Mouse (Mus musculus) kidney, postnatal 36 days (tissue): Measurements from ENCODE around the gene Zmynd8.

Experiments used
- DNase-seq, 2 experiments: peaks; one replicate each; pipeline ENCODE4 v3.0.0; 2021 to 2022; ENCODE audit warnings: mixed read lengths in 2 of 2

Gene Zmynd8

DNA sequence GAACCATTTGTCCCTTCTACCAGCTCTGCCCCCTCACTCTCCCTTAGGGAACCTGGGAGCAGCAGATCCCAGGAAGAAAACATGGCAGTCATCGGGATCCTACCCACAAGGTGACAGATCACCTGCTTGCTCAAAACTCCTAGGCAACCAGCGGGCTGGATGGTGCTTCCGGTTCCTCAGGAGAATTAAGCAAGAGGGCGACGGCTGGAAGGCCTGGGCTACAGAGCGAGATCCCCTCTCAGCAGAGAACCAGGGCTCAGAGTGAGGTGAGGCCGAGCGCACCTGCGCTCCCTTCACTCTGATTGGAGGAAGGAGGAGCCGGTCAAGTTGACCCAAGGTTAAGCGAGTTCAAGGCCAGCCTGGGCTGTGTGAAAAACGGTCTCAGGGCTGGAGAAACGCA, 2.6 kb downstream of the Zmynd8 start:
- no peak for DNase-seq

DNA sequence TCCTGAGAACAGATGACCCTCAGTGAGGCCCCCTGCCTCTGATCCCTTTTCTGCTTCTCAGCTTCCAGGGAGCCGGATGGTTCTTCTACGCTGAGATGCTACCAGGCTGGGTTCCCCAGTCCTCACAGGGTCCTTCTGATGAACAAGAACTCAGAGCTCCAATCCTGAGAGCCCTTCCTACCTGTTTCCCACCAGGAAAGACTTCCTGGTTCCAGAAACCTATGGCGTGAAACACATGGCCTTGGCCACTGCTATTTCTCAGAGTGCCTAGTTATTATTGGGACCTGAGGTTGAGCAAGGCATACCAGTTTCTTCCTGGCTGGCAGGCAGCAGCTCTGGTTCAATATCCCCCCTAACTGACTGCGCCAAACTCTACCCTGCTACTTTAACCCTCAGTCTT, 3.1 kb downstream of the Zmynd8 start:
- DNase-seq = no peak

DNA sequence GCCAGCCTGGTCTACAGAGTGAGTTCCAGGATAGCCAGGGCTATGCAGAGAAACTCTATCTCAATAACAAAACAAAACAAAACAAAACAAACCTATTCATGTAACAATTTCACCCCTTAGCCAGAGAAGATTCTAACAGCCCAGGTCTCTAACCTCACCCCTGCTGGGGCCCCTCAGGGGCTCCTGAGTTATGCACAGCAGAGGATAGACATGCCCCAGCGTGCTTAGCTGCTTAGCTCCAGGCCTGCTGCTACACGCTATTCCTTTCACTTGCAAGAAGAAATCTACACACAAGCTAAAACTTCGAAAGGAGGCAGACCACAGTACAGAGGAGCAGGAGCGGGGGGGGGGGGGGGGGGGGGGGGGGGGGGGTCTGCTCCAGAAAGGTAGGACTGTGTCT, 4.3 kb downstream of the Zmynd8 start:
- no peak for DNase-seq

DNA sequence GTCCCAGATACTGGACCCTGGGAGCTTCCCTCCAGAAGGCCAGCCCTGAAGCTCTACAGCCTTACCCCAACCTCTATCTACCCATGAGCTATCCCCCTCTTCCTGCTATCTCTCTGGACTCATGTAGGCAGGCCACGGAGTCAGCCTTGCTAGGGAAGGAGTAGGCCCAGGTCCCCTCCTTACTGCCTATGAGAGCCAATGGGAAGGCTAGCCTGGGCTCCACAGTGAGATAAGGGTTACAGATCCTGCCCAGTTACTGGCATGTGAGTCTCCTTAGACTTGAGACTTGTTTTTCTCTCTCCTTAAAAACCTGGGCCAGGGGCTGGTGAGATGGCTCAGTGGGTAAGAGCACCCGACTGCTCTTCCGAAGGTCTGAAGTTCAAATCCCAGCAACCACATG, 5.6 kb downstream of the Zmynd8 start:
- no peak for DNase-seq

DNA sequence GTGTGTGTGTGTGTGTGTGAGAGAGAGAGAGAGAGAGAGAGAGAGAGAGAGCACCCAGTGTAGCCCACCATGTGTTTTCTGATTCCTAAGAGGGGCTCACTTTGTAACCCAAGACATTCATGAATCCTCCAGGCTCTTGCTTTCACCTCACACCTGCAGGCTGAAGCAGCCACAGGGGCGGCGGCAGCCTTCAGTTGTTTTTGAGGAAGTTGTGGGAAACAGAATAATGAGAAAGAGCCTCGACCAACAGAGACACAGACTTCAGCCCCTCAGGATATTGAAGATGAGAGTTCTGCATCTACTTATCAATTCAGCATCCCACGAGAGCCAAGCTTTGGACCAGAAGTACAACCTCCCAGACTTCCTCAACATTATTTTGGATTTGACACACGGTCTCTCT, 6.2 kb downstream of the Zmynd8 start:
- DNase-seq = no peak

DNA sequence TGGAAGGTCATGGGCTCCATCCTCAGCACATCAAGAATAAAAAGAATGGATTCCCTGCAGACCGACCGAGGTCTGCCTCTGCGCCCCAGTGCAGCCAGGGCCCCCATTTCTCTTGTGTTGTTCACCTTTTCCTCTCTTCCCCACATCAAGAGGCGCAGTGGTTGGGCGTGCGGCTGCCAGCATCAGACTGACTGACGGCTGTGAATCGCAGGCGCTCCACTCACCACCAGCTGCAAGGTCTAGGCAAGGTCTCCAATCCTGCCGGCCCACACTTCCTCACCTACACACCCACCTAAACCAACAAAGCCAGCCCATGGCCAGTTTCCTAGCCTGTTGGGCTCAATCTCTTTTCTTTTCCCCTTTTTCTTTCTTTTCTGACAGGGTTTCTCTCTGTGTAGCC, 8.4 kb downstream of the Zmynd8 start:
- DNase-seq = no peak

DNA sequence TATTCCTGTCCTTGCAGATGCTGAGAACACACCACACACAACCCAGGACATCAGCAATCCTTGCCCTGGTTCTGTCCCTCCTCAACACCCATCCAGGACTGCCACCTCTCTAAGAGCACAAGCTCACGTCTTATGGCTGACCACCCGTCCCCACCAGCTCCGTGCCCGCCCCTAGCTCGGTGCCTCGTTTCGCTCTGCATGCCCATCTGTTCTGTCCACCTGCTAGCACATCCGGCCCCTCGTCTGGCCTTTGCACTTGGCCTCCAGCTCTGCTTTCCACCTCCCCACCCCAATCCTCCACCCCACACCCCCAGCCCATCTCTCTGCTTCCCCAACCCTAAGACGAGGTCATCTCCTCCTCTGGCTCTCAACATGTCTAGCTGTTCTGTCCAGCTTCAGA, 8.9 kb downstream of the Zmynd8 start:
- no peak for DNase-seq

DNA sequence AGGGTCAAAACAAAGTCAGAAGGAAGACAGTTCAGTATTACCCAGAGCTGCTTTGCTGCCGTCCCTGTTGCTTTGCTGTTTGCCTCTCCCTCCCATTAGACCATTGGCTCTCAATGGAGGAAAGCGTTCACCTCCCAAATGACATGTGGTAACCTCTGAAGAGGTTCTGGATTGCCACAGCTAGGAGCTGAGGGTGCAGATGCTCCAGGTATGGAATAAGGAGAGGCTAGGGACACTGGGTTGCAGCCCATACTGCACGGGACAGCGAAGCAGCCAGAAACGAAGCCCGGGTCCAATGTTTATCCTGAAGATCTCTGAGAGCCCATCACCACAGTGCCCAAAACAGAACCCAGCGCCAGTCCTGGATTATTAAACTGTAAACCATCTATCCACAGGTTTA, 9.6 kb downstream of the Zmynd8 start:
- no peak for DNase-seq

DNA sequence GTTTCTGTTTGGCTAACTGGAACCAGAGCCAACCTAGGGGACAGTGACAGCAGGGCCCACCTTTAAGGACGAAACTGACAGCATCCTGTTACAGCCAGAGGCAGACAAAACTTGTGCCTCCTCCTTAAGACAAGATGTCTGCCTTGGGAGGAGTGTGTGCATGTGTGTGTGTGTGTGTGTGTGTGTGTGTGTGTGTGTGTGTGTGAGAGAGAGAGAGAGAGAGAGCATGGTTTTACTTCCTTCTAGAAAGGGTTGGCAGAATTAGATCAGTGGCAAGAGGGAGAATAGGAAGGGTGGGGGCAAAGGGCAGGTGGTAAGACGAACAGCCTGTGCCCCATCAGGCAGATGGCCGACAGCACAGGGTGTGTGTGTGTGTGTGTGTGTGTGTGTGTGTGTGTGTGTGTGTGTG, 10.0 kb downstream of the Zmynd8 start:
- DNase-seq = peak; percentile 53 to 62

DNA sequence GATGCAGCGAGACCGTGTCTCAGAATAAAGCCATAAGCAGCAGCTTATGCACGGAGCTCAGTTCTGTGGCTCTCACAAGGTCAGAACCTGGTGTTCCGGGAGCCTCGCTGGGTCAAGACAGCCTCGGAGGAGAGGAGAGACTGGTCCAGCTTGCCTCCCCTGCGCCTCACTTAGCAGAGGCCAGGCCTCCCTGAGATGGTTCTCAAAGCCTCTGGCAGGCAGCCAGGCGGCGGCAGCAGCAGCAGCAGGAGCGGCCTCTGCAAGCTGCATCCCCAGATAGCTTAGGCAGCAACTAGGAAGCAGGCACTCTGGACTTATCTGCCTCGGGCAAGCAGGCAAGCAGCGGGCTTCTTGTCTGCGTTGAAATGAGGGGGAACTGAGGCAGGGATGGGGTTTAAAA, 10.4 kb downstream of the Zmynd8 start:
- DNase-seq = peak; percentile 90 to 93

DNA sequence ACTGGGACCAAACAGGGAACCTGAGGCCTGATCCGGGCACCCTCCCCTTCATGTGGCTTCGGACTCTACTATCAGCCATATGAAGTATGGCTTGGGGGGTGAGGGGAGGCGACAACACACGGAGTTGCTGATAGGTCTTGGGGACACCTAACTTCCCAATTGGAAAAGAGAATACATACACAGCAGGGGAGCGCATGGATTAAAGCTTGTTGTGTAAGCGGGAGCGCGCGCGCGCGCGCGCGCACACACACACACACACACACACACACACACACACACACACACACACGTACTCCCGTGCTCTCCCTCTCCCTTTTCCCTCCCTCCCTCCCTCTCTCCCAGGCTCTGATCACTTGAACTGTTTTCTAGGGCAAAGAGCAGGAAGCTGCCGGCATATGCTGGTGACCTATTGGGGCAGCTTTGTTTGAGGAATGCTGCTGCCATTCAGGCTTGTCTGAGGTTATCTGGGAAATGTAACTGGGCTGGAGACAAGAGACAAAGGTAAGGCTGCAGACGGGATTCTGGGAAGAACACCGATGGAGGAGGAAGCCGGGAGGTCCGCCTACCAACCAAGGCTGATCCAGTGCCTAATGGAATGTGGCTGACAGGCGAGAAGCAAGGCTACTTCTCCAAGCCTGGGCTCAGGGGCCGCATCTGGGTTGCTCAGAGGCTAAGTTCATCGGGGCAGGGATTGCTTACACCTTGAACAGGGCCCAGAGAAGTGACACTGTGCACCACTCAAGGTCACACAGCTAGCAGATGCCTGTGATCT, 11.8 kb downstream of the Zmynd8 start:
- peak; percentile 65 to 85 for DNase-seq

DNA sequence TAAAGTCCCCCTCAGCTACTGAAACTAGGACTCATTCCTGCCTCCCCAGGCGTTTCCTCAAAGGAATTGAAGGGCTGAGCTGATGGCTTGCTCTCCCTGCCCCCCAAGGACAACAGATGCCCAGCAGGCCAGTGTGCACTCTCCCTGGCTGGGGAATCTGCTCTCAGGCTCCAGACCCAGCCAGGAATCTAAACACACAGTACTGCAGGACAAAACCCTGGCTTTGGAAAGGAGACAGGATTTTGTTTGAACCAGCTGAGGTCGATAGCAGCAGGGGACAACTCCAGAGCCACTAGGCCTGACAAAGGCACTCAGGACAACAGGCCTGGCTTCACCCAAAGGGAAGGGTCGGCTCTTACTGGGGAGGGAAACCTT, 12.3 kb downstream of the Zmynd8 start:
- DNase-seq = peak; percentile 69 to 75

DNA sequence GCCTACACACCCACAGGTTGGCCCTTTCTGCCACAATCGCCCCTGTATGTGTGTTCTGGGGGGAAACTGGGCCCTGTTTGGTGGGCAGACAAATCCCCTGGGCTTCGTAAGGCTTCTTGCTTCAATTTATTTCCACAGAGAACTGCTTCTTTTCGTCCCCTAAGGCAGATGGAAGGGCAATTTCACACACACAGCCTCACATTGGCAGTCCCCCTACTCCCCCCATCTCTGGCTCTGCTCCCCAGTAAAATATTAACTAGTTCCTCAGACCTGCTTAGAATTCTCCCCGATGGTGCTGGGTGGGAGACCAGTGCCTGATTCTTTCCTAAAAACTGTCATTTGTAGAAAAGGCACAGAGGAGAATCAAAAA, 12.9 kb downstream of the Zmynd8 start:
- peak; percentile 57 to 80 for DNase-seq

DNA sequence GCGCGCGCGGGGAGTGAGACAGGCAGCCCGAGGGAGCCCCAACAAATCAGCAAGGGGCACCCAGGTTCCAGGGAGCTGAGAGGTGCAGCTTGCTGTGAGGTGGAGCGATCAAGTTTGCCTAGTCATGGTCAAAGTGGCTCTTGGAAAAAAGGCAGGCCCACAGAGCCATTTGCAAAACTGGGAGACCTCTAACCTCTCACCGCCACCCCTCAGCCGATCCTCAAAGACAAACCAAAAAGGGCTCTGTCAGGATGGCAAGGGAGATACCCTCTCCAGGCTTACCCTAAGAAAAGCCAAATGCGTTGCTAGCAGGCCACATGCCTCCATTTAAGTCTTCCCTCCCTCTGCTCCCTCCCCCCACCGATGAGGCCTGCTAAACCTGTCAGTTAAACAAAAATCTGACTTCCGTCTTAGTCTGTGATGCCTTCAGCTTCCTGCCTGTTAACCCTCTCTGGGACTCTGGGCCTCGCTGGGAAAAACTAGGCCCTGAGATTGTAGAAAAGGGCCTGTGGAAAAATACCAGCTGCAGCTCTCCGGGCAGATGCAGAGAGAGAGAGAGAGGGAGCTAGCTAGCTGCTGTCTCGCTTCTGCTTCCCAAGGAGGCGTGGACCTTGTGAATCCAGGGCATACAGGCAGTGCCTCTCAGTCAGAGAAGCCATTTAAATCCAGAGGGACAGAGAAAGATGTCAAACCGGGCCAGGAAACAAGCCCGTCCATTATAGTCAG, 13.4 kb downstream of the Zmynd8 start:
- DNase-seq = peak; percentile 79 to 84

DNA sequence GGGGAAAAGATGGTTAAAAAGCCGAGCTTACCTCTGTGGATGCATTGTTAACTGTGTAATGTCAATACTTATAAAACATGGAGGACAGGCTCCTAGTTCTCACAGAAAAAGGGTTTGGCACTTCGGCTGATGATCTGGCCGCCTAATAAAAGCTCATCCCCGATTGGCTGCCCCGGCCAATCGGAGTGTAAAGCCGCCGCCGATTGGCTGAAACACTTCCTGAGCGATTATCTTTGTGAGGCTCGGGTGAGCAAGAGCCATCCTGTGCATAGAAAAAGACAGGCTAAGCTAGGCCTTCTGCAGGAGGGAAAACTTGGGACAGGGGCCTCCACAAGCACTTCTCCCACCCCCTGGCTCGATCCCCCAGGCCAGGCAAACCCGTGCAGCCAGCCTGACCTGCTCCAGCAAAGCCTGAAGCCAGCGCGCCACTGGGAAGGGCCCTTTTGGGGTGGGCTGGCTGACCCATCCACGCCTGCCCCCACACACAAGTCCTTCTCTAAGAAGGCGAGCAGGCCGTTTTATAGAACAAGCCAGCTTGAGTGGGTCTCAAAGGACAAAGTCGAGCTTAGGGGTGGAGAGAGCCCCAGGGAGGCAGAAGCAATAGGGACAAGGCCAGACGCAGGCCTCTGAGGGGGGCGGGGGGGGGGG, 14.1 kb downstream of the Zmynd8 start:
- DNase-seq = peak; percentile 91 to 96

DNA sequence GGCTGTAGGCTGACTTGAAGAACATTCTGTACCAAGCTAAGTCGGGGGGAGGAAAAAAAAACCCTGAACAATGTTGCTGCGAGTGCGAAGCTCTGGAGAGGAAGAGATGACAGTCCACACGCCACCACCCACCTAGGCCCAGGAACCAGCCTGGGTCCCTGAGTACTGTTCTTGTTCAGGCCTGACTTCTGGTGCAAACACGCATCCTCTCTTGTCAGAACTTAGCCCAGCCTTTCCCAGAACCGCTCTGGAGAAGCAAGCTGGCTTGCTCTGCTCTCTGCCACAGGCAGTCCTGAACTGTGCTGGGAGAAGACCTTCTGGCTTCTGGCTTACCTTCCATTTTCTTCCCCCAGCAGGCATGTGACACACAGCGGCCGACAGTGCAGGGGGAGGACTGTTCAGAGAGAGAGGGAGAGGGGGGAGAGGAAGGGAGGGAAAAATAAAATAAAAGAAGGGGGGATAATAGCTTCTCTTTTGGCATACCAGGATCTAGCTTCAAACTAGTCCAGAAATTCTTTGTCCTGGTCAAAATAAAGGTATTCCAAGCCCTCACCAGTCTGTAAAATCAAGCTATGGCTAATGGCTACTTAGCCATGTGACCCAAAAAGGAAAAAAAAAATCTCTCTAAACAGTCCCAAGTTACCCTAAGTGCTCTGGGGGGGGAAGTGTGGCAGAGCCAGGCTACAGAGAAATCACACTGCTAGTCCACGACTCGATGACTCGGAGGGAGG, 14.8 kb downstream of the Zmynd8 start:
- peak; percentile 63 to 84 for DNase-seq

DNA sequence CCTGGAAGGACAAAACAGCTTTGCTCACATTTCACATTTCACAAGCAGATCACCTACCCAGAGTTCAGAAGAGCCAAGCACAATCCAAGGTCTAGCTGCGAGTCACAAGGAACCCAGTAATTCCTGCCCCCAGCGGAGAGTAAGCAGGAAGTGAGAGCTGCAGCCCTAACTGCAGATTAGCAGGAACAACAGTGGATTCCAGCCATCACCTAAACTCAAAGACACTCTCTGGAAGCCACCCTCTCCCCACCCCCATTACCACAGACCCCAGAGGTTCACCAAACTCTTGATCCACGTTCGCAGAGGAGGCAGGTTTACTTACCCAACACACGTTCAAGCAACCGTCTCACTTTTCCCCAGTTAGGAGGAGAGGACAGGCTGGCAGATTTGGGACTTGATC, 15.8 kb downstream of the Zmynd8 start:
- DNase-seq = peak; percentile 68 to 72

DNA sequence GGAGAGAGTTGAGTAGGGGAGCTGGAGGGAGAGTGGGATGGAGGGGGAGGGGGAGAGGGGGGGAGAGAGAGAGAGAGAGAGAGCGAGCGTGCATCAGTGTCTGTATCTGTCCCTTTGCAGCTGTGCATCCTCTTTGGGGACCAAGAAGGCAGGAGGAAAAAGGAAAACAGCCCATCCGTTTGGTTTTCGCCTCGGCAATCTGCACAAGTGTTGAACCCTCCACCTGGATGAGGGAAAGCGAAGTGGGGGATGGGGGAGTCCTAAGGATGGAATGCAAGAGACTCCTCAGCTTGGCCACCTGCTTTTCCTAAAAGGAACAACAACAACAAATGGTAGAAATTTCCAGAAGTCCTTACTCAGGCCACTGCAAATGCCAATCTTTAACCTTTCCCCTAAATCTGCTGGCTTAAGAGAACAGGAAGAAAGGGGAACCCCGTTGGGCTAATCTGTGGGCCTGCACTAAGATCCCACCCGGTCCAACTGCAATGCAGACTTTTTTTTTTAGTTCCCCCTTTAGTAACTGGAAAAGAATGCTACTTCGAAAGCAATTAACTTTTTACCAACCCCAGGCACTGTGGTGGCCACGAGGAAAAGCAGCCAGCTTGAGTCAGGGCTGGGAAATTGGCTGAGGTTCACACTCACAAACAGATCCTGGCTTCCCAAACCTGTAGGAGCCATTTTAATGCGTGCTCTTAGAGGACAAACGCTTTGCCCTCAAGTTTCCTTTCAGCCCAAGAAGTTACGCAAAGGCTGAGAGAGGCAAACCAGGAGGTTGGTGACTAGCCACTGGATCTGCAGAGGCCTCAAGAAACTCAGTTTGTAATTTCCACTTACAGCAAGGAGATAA, 17.0 kb downstream of the Zmynd8 start:
- peak; percentile 65 to 67 for DNase-seq

DNA sequence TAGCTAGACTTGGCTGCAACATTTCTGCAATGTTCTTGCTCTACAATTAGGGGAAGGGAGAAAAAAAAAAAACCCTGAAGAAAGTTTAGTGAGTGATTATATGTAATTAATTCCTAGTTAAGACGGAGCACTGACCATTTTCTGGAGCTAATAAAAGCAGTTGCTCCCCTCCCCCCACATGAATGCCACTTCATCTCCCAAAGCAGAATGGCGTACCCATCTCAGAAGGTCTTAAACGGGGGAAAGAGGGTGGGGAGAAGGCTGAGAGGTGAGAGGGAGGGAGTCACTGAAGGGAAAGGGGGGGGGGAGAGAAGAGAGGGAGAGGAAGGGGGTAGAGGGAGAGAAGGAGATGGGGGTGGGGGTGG, 17.6 kb downstream of the Zmynd8 start:
- DNase-seq = peak in 1 of 2 experiments; percentile 59

DNA sequence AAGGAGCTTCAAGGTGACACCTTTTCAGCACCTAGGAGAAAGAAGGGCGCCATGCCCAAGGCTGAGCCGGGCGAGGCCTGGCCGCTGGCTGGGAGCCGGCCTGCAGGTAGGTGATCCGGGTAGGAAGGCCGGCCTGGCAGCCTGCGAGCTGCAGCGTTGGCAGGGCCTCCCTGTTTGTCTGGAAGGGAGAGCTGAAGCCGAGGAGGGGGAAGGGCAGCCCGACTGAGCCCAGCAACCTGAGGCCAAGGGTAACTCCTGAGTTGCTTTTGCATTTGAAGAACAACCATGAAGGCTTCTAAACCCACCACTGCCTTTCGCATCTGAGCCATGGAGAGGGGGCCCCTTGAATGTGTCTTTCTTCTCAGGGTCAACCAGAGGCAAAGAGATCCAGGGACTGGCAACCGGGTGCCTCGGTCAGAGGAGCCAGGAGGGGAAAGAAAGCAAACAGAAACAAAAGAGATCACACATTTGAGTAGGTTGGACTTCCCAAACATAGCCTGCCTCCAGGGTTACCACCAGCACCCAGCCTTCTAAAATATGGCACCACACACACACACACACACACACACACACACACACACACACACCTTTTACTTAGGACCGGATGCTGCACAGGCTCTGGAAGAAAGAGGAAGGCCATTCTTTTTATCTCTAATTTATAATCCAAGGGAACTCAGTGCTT, 18.2 kb downstream of the Zmynd8 start:
- DNase-seq = peak; percentile 94 to 95

DNA sequence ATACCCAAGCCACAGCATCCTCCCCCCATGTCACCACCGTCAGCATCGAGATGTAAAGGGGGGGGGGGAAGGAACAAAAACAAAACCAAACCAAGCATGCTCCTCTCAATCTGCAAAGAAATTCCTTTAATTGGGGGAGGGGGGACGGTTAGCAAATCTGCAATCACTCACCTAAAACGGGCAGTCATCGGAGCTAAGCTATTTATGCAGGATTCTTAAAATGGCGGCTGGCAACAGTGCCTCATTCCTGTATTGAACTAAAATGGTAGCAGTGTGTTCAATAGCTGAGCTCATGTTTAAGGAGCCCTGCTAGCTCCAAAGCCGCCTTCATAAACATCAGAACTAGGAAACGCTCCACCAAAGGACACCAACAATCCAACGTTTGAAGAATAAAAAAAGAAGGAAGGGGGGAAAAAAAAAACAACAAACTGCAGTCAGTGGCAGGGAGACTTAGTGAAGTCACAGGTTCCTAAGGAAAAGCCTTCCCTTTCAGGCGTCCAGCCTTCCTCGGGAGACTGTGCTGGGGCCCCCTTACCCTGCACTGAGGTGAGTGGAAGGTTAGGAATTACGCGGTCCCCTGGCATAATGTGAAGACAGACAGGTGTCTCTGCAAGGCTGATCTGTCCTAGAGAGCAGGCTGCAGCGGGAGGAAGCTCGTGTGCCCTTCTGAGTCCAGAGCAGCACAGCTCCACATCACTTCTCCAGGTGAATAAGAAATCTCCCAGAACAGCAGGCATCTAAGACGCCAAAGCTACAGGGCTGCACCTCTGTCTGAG, 19.2 kb downstream of the Zmynd8 start:
- no peak for DNase-seq
